Mouse (Mus musculus) limb, embryonic 13.5 days (tissue): ENCODE results near the gene Ddx5. TPM values are rescaled to one million over a fixed set of nuclear protein-coding genes. Genes with fewer than 3 reads are reported as not detected.
"Not testable (repeated sequence)": the region's sequence is repeated elsewhere in the genome, so short reads cannot be mapped to it uniquely, and the experiment has no call there.

Source experiments
- ATAC-seq: fragments of 200-750 bp; cut with Nextera tagmentation; 2 replicates; pipeline ENCODE4 v1.8.0; 2017; ENCODE audit warnings: low read depth, moderate number of reproducible peaks, moderate TSS enrichment; ENCODE audit not compliant: low FRiP score
- H3K27ac ChIP-seq: fragments of 300-500 bp; sonication (generic); 2 replicates; pipeline ENCODE4 v1.5.1; 2015; ENCODE audit warnings: inconsistent platforms, mild to moderate bottlenecking, moderate library complexity
- H3K27me3 ChIP-seq: fragments of 300-500 bp; sonication (generic); 2 replicates; pipeline ENCODE4 v1.6.1; 2015; ENCODE audit warnings: mild to moderate bottlenecking, inconsistent platforms
- H3K36me3 ChIP-seq: fragments of 300-500 bp; sonication (generic); 2 replicates; pipeline ENCODE4 v1.6.1; 2015; ENCODE audit warnings: inconsistent platforms, mild to moderate bottlenecking, moderate library complexity
- H3K4me1 ChIP-seq: fragments of 300-500 bp; sonication (generic); 2 replicates; pipeline ENCODE4 v1.6.1; 2015; ENCODE audit warnings: inconsistent platforms
- H3K4me2 ChIP-seq: fragments of 300-500 bp; sonication (generic); replicated peaks from 2 replicates; pipeline ENCODE4 v1.6.1; 2015; ENCODE audit warnings: inconsistent platforms, mild to moderate bottlenecking, moderate library complexity
- H3K4me3 ChIP-seq: fragments of 300-500 bp; sonication (generic); 2 replicates; pipeline ENCODE4 v1.5.1; 2015; ENCODE audit warnings: moderate library complexity, mild to moderate bottlenecking, inconsistent platforms
- H3K9ac ChIP-seq: fragments of 300-500 bp; sonication (generic); 2 replicates; pipeline ENCODE4 v1.6.1; 2015; ENCODE audit warnings: mild to moderate bottlenecking, inconsistent platforms
- H3K9me3 ChIP-seq: fragments of 300-500 bp; sonication (generic); 2 replicates; pipeline ENCODE4 v1.6.1; 2016; ENCODE audit warnings: inconsistent platforms
- WGBS: fragments of 180-500 bp; shearing (Covaris S2); methylation state at CpG from one replicate; pipeline ENCODE4 v1.1.7; 2015; 5-methylcytosine and 5-hydroxymethylcytosine counted together
- polyA plus RNA-seq: library from polyadenylated mRNA; unstranded; fragments of >200 nt; fragmentation: Nextera tagmentation; extraction: Ambion mirVana; gene quantifications from 2 replicates; pipeline ENCODE4 v1.2.1, GENCODE M21; 2015

Ddx5 gene
- polyA plus RNA-seq, 1 experiment from 2014 or later: 363 TPM

- Histone ChIP-seq H3K9ac (no peak overlapping the region), H3K4me3 (no peak overlapping the region), H3K4me2 (no peak overlapping the region), H3K4me1 (peaks cover 27% of the 10 kb centered on the region), H3K27me3 (no peaks in the 10 kb centered on the region), H3K36me3 (peaks cover 90% of the 10 kb centered on the region), H3K9me3 (no peaks in the 10 kb centered on the region), H3K27ac (no peak overlapping the region)
- ATAC-seq: no peak
- WGBS: 83% methylated on average over 7 of the region's 7 CpGs
Observed at GRCm38 (mm10) chr11:106816316-106816715, 27.3 kb upstream of the Ddx5 start.

- H3K4me2 ChIP-seq: no peak overlapping the region
- no peak for ATAC-seq
Observed at GRCm38 (mm10) chr11:106815761-106816160, 26.8 kb upstream of the Ddx5 start.

GRCm38 (mm10) chr11:106815331-106815730, 26.3 kb upstream of the Ddx5 start:
- H3K27ac ChIP-seq: no peak overlapping the region
- no peak overlapping the region for H3K4me3 ChIP-seq
- no peak for ATAC-seq
- H3K36me3 ChIP-seq: peaks cover 91% of the 10 kb centered on the region
- peaks cover 21% of the 10 kb centered on the region for H3K4me1 ChIP-seq
- H3K4me2 ChIP-seq: no peak overlapping the region
- H3K27me3 ChIP-seq: no peaks in the 10 kb centered on the region
- no peaks in the 10 kb centered on the region for H3K9me3 ChIP-seq
- WGBS: 96% methylated on average over 2 of the region's 2 CpGs
- no peak overlapping the region for H3K9ac ChIP-seq

More at GRCm38 (mm10) chr11:106815761-106816160, 26.8 kb upstream of the Ddx5 start:
- H3K9ac ChIP-seq: no peak overlapping the region
- H3K9me3 ChIP-seq: no peaks in the 10 kb centered on the region
- H3K27ac ChIP-seq: no peak overlapping the region
- H3K4me1 ChIP-seq: peaks cover 21% of the 10 kb centered on the region
- H3K36me3 ChIP-seq: peaks cover 92% of the 10 kb centered on the region
- H3K4me3 ChIP-seq: no peak overlapping the region
- no peaks in the 10 kb centered on the region for H3K27me3 ChIP-seq
- 86% methylated on average over 2 of the region's 2 CpGs for WGBS

- H3K4me3 ChIP-seq: no peak overlapping the region
- H3K9ac ChIP-seq: no peak overlapping the region
- H3K27me3 ChIP-seq: no peaks in the 10 kb centered on the region
- ATAC-seq: no peak
- H3K36me3 ChIP-seq: peaks cover 92% of the 10 kb centered on the region
- 72% methylated on average over 14 of the region's 14 CpGs for WGBS
- no peak overlapping the region for H3K27ac ChIP-seq
- H3K4me2 ChIP-seq: no peak overlapping the region
- no peaks in the 10 kb centered on the region for H3K9me3 ChIP-seq
- H3K4me1 ChIP-seq: peaks cover 21% of the 10 kb centered on the region
Observed at GRCm38 (mm10) chr11:106814601-106815320, 25.8 kb upstream of the Ddx5 start.

- Histone ChIP-seq H3K4me1 (no peaks in the 10 kb centered on the region), H3K9me3 (no peaks in the 10 kb centered on the region), H3K4me3 (no peak overlapping the region), H3K27ac (no peak overlapping the region), H3K4me2 (no peak overlapping the region), H3K27me3 (no peaks in the 10 kb centered on the region), H3K9ac (no peak overlapping the region), H3K36me3 (peaks cover 94% of the 10 kb centered on the region)
- 88% methylated on average over 7 of the region's 7 CpGs for WGBS
- ATAC-seq: no peak
Observed at GRCm38 (mm10) chr11:106812410-106813136, 23.6 kb upstream of the Ddx5 start.

- 100% methylated on average over 1 of the region's 1 CpGs for WGBS
- peaks cover 80% of the 10 kb centered on the region for H3K36me3 ChIP-seq
- not testable (repeated sequence) for H3K27ac ChIP-seq, H3K9me3 ChIP-seq, H3K27me3 ChIP-seq, ATAC-seq, H3K4me3 ChIP-seq, H3K4me1 ChIP-seq, H3K4me2 ChIP-seq, H3K9ac ChIP-seq
Observed at GRCm38 (mm10) chr11:106807442-106807841, 18.5 kb upstream of the Ddx5 start.

GRCm38 (mm10) chr11:106802069-106802627, 13.2 kb upstream of the Ddx5 start:
- WGBS: 86% methylated on average over 10 of the region's 10 CpGs
- ATAC-seq: no peak

GRCm38 (mm10) chr11:106795679-106796078, 6.7 kb upstream of the Ddx5 start:
- no peaks in the 10 kb centered on the region for H3K27me3 ChIP-seq
- peak overlapping the region; percentile 30 for H3K4me2 ChIP-seq
- peaks cover 6% of the 10 kb centered on the region; the same call in 1 of the 2 replicates for H3K9me3 ChIP-seq
- 19% methylated on average over 9 of the region's 9 CpGs for WGBS
- ATAC-seq: peak; percentile 67; the same call in 1 of the 2 replicates
- H3K9ac ChIP-seq: peak overlapping the region; percentile 25; the same call in 1 of the 2 replicates
- H3K4me3 ChIP-seq: no peak overlapping the region
- H3K4me1 ChIP-seq: peaks cover 20% of the 10 kb centered on the region
- peaks cover 73% of the 10 kb centered on the region for H3K36me3 ChIP-seq
- peak overlapping the region; percentile 40; the same call in 1 of the 2 replicates for H3K27ac ChIP-seq

More at GRCm38 (mm10) chr11:106802069-106802627, 13.2 kb upstream of the Ddx5 start:
- Histone ChIP-seq H3K27me3 (no peaks in the 10 kb centered on the region), H3K4me1 (no peaks in the 10 kb centered on the region), H3K4me3 (no peak overlapping the region), H3K9me3 (peaks cover 6% of the 10 kb centered on the region; the same call in 1 of the 2 replicates), H3K27ac (no peak overlapping the region), H3K4me2 (no peak overlapping the region), H3K9ac (no peak overlapping the region), H3K36me3 (peaks cover 88% of the 10 kb centered on the region)

- Histone ChIP-seq H3K4me3 (no peak overlapping the region), H3K4me2 (no peak overlapping the region), H3K27me3 (no peaks in the 10 kb centered on the region), H3K27ac (no peak overlapping the region), H3K4me1 (peaks cover 31% of the 10 kb centered on the region), H3K9ac (no peak overlapping the region), H3K36me3 (peaks cover 54% of the 10 kb centered on the region), H3K9me3 (peaks cover 6% of the 10 kb centered on the region; the same call in 1 of the 2 replicates)
- no peak for ATAC-seq
- WGBS: 75% methylated on average over 4 of the region's 4 CpGs
Observed at GRCm38 (mm10) chr11:106793846-106794245, 4.9 kb upstream of the Ddx5 start.

- Histone ChIP-seq H3K27ac (peak overlapping the region; percentile 97; the same call in 1 of the 2 replicates), H3K4me3 (peak overlapping the region; percentile 94), H3K27me3 (no peaks in the 10 kb centered on the region), H3K9me3 (no peaks in the 10 kb centered on the region), H3K36me3 (peaks cover 47% of the 10 kb centered on the region), H3K4me1 (peaks cover 38% of the 10 kb centered on the region), H3K4me2 (peak overlapping the region; percentile 84), H3K9ac (peak overlapping the region; percentile 99)
- no peak for ATAC-seq
- under 1% methylated on average over 6 of the region's 6 CpGs for WGBS
Observed at GRCm38 (mm10) chr11:106789649-106790048, 664 bp upstream of the Ddx5 start.

- H3K36me3 ChIP-seq: peaks cover 47% of the 10 kb centered on the region
- under 1% methylated on average over 78 of the region's 79 CpGs for WGBS
Observed at GRCm38 (mm10) chr11:106788026-106788774, 785 bp downstream of the Ddx5 start.

More at GRCm38 (mm10) chr11:106788026-106788774, 785 bp downstream of the Ddx5 start:
- peaks cover 35% of the 10 kb centered on the region for H3K4me1 ChIP-seq
- H3K4me3 ChIP-seq: peak overlapping the region; percentile 94
- peak overlapping the region; percentile 84 for H3K4me2 ChIP-seq
- no peaks in the 10 kb centered on the region for H3K9me3 ChIP-seq
- H3K9ac ChIP-seq: peak overlapping the region; percentile 99
- H3K27ac ChIP-seq: peak overlapping the region; percentile 99
- H3K27me3 ChIP-seq: no peaks in the 10 kb centered on the region
- ATAC-seq: peak; percentile 79
